Mouse (Mus musculus): Measurements from ENCODE around the gene Rnf115.

Gene Rnf115

DNA sequence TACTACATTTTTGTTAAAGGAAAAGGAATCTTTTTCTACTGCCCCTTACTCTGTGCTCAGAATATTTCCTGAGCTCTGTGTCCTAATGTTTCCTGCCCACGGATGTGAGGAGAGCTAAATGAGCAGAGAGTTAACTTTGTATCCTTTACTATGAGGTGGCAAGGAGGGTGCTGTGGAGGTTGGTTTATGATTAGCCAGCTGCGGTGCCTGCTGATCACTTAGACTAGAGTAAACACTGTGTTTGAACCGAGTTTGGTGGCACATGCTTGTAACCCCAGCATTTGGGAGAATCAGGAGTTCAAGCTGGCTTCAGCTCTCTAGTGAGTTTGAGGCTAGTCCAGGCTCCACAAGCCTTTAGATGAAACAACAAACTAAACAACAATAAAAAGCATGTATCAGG, 49.7 kb downstream of the Rnf115 start:
- DNase-seq (ENCODE audit: low spot score), result no peak

DNA sequence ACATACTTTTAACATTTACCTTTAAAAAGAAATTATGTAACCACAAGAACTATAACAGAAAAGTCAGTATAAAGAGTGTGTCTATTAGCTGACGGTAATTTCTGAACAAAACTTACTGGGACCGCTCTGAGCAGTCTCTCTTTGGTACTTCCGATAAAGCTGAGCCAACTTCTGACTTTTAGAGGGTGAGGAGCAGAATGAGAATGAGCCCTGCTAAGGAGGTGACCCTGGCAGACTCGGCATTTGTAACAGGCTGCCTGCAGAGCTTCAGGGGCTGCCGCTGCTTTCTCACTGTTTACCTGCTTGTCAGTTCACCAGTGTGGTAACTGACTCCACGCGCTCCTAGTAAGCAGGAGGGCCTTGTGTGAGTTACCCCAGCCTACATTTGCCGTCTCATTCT, 54.8 kb downstream of the Rnf115 start:
- DNase-seq (ENCODE audit: low spot score), result no peak

DNA sequence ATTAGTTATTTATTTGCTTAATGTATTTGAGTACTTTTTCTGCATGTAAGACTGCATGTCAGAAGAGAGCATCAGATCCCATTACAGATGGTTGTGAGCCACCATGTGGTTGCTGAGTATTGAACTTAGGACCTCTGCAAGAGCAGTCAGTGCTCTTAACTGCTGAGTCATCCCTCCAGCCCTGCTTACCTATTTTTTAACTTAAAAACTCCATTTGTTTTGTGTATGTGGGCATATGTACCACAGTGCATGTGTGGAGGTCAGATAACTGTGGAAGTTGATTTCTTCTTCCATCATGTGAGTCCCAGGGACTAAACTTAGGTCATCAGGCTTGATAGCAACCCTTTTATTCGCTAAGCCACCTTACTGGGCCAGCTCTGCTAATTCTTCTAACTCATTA, 60.3 kb downstream of the Rnf115 start:
- no peak for DNase-seq (ENCODE audit: low spot score)

- DNase-seq (ENCODE audit: low spot score), result no peak
Observed at GRCm38 (mm10) chr3:96788506-96788905, 61.0 kb downstream of the Rnf115 start.

DNA sequence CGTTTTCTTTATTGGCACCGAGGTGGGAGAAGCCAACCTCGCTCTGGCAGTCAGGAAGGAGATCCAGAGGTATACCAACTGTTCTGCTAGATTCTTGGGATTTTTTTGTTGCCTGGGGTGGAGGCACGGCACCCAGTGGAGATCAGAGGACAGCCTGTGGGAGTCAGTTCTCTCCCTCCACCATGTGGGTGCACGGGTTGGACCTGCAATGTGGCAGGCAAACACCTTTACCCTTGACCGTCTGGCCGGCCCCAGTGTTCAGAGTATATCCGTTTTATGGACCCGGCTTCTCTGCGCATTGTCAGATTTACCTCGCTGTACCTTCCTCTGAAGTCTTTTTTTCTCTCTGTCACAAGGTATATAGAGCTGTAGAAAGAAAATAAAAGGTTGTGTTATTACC, 72.8 kb downstream of the Rnf115 start:
- no peak for DNase-seq (ENCODE audit: low spot score)

GRCm38 (mm10) chr3:96802214-96802613, 74.8 kb downstream of the Rnf115 start:
- DNase-seq (ENCODE audit: low spot score), result no peak

- no peak for DNase-seq (ENCODE audit: low spot score)
Observed at GRCm38 (mm10) chr3:96808136-96808535, 80.7 kb downstream of the Rnf115 start.

DNA sequence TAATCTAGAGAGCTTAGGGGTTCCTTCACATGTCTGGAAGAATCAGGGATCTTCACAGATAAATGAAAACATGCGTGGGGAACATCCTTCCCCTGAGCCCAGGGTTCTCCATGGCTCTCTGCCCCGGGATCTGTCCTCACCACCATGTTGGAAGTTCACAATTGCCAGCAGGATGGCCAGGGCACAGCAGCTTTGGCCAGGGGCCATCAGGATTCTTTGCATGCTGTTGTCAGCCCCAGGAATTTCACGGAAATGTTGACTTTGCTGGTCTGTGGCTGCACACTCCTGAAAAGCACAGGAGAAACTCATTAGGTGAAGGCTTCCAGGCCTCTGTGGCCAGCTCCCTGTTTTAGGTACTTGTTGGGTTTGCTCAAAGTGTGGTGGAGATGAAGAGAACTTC, 81.2 kb downstream of the Rnf115 start:
- DNase-seq (ENCODE audit: low spot score), result no peak

DNA sequence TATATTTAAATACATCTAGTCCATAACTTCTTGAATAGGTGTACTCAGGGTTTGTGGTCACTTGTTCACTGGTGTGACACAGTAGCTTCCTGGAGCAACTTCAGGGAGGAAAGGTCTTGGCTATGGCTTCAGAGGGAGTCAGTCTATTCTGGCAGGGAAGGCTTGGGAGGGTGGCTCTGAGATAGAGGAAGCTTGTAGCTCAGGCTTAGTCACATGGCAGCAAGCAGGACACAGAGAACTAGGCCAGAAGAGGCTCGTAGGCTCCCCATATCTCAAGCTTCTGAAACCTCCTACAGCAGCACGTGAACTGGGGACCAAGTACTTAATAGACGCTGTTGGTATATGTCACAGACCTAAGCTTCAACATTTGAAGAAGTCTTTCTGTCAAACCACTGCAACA, 83.8 kb downstream of the Rnf115 start:
- DNase-seq (ENCODE audit: low spot score), result no peak

DNA sequence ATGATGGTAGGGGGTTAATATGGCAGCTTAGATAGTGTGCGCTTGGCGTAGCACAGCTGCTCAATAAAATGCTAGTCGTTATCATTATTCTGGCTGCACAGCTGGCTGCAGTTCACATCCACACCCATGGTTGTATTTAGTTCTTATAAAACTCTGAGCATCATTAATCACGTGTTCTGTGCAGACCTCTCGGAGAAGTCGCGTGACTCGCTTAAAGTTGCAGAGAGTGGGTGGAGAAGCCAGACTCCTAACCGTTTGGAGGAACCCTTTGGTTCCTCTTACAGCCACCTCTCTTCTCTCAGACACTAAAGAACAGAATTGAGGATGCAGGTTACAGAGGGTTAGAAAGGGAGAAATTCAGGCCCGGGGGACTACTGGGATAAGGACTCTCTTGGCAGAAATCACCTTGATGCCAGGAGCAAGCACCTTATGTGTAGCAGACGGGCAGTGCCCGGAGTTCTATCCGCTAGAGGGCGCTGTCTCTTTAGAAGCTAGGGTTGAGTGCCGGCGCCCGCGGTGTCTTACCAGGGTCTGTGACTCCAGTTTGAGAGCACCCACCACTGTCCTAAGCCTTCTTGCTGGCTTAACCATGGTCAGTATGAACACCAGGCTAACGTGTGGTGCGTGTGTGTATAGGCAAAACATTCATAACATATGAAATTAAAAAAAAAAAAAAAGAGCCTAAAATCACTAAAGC, 85.1 kb downstream of the Rnf115 start:
- peak; percentile 51 for DNase-seq (ENCODE audit: low spot score)

- no peak for DNase-seq (ENCODE audit: low spot score)
Observed at GRCm38 (mm10) chr3:96813106-96813505, 85.6 kb downstream of the Rnf115 start.

DNA sequence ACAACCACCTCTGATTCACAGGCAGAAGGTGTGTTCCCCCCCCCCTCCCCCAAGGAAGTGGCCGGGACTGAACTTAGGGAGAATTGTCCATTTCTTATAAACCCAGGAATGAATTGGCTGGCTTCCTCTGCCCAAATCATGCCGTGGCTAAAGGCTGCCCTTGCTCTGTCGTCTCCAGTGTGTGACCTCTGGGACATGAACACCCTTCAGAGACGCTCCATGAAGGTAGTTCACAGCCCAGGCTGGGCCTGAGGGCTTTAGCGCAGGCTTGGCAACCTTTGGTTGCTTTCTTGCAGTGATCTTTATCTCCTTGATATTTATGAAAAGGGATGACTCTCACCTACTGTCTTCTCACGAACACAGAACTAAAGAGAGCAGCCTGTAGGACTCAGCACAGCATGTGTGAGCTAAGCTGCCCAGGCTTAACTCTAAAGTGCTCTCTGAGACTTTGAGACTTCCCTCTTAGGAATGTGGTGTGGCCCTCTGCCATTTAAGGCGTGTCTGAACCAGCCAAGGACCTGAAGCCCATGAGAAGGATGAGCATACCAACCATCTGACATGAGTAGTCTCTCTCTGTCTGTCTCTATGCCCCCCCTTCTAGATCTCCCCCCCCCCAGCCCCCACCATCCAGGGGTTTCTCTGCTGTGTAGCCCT, 86.3 kb downstream of the Rnf115 start:
- DNase-seq (ENCODE audit: low spot score), result no peak

DNA sequence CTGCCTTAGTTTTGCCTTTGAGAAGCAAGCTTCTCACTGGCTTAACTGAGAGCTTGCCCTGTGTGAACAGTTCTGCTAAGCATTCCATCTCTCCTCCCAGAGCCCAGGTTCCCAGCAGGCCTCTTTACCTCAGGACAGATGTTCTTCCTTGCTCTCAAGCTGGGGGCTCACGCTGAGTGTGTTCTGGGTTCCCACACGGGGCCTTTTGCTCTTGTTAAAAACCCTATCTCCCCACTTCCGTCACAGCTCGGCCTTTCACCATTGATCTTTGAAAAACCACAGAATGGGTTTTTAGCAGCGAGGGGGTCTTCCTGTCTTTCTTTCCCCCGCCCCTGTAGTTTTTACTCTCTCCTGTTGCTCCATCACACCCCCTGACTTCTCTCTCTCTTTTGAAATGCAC, 86.9 kb downstream of the Rnf115 start:
- no peak for DNase-seq (ENCODE audit: low spot score)

DNA sequence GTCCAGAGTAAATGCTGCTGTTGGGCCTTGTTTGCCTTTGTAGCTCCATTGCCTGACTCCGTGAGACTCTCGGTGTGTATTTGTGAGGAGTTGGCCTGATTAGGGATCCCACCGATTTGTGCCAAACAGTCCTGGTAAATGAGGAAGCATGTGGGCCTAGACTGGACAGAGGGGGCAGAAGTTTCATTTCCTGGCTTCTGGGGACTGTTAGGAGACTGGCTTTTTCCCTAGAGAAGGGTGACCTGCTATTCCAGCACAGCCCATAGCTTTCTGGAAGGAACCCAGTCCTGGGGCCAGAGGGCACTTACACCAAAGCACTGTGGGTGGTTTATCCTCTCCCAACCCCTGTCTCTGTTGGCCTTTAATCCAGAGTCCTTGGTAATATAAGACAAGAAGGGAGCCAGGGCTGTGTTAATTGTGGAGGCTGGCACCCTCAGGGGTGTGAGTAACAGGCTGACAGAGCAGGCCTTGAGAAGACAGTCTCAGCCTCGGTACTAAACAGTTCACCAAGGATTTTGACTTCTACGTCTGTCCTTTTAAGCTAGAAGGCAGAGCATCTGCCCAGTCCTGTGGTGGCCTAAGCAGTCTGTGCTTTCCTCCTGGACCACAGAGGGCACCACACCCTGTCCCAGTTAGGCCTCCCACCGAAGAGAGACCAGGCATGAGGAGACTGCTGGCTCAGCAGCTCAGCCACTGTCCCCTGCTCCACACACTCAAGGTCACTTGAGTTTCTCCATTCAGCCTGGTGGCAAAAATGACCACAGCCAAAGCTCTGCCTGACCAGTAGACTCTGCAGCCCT, 92.9 kb downstream of the Rnf115 start:
- DNase-seq (ENCODE audit: low spot score), result no peak

DNA sequence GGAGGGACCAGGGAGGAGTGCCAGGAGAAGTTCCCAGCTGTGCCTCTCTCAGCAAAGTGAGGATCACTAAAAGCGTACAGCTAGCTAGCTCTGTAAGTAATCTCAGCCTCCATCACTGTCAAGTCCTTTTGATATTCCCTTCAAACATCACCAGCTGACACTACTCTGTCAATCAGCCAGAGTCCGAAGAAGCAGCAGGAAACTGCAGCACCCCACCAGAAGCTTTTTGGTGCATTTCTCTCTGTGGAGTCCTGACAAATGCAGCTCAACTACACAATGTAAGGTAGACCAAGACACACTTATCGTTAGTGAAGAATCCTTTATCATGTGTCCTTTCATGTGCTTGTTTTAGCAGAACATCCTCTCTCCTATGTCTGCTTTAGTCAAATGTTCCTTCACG, 94.1 kb downstream of the Rnf115 start:
- no peak for DNase-seq (ENCODE audit: low spot score)

DNA sequence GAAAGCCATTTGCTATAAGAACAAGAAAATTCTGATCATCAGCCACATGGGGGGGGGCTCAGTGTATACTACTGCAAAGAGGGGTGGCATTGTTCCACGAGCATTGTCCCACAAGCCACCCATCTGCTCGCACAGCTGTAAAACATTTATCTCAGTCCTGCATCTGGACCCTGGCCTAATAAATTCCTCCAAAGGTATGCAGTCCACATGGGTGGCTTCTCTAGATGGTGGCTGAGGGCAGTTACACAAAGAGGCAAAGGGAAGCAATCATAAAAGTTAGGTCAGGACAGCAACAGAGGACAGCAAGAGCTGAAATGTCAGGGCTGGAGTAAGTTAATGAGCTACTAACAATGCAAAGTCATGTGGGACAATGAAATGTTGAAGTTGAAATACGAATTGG, 96.2 kb downstream of the Rnf115 start:
- no peak for DNase-seq (ENCODE audit: low spot score)

DNA sequence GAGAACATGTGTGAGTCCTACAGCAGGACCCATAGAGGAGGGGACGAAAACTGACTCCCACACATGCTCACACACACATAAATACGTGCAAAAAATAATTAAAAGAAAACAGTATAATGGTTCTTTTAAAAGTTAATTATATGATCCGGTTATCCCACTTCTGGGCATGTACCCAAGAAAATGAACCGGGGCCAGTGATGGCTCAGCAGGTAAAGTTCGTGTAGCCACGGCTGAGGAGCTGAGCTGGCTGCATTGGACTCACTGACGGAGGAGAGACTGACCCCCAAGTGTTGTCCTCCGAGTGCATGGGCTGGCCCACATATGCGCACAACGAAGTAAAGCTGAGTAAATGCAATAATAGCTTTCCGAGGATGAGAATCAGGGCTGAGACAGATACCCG, 97.2 kb downstream of the Rnf115 start:
- DNase-seq (ENCODE audit: low spot score), result no peak

- no peak for DNase-seq (ENCODE audit: low spot score)
Observed at GRCm38 (mm10) chr3:96825261-96825660, 97.8 kb downstream of the Rnf115 start.

- DNase-seq (ENCODE audit: low spot score), result no peak
Observed at GRCm38 (mm10) chr3:96828308-96828864, 100.9 kb downstream of the Rnf115 start.

DNA sequence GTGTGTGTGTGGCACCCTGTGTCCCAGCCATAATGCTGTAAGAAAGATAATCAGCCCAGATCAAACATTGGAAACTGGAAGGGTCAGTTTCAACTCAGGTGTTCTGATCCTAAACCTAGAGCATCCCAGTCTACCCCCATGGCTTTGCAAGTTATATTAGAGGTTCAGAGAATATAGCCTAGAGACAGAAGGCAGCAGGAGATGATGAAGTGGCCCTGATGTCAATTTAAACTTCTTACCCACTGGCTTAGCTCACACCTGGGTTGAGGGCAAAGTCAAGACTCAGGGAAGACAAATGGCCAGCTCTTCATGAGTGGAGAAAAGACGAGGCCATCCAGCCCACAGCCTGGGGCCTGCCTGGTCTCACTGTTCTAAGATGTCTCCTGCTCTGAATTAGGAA, 101.5 kb downstream of the Rnf115 start, which contains the start of the genes Pdzk1 and Cd160:
Gene Pdzk1 (plus strand): TSS at position 301 of the 400 bp plus-strand sequence.
Gene Cd160 (minus strand): TSS at position 368 of the 400 bp plus-strand sequence.
- no peak for DNase-seq (ENCODE audit: low spot score)

DNA sequence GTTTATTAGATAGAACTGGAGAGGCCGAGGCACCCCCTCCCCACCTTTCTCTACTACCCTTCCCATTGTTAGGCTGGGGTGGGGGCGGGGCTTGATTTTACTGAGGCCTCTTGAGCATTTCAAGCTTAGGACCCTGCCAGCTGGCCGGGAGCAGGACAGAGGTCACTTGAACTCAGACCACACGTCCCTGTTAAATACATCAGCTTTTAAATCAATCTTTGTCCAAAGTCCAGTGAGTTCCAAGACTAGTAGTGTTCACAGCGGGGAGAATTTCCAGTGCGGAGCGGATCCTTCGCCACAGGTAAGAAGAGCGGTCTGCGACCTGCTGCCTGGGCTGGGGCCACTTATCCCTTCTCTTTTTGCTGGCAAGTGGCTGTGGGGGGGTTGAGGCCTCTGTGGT, 102.4 kb downstream of the Rnf115 start:
- no peak for DNase-seq (ENCODE audit: low spot score)

DNA sequence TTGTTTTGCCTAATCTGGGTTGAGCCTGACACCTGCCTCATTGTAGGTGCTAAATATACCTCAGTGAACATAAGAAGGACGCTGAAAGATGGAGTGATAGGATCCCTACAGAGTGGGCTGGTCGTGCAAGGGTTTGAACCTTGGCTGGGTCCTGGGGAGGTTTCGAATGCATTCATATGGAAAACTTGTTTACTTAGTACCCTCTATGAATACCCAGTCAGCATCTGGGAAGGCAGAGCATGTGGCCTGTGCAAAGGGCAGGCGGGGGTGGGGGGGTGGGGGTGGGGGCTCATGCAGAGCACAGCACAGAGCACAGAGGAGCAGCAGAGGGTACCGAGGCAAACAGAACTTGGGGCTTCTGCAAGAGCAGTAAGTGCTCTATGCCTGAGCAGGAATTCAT, 105.5 kb downstream of the Rnf115 start:
- no peak for DNase-seq (ENCODE audit: low spot score)

Data from urinary bladder, postnatal 10 days (tissue).